Mouse (Mus musculus) erythroblast, adult 5-6 weeks (primary cell): ENCODE measurements around the gene Dok1. TPM values are rescaled to one million over a fixed set of nuclear protein-coding genes. Genes with fewer than 3 reads are reported as not detected.

Experiments
- ATAC-seq: replicated peaks from 2 replicates; pipeline ENCODE4 v1.8.0; 2016; ENCODE audit warnings: moderate number of reproducible peaks, mild to moderate bottlenecking, moderate TSS enrichment, inconsistent platforms; ENCODE audit not compliant: poor library complexity, low FRiP score, severe bottlenecking
- total RNA-seq, 2 experiments: library from RNA; stranded (forward) in 1 of 2; stranded (reverse) in 1 of 2; fragments of 150-400 nt in 1 of 2; fragments of 200-764, 138-1000 nt in 1 of 2; gene quantifications; 2 replicates each; pipeline versions ENCODE4 v1.2.3 to v1.2.4; 2015 to 2017; ENCODE audit warnings: low replicate concordance in 2 of 2

The Dok1 gene
- total RNA-seq, 2 experiments from 2014 or later, result 11.3 to 23.9 TPM

- ATAC-seq, result peak; percentile 46
These were observed 20.1 kb upstream of the Dok1 start for GRCm38 (mm10) chr6:83053136-83053960.

- ATAC-seq, result no peak
These were observed 16.1 kb upstream of the Dok1 start for GRCm38 (mm10) chr6:83049367-83049766.

GRCm38 (mm10) chr6:83044742-83045141 lies 11.5 kb upstream of the Dok1 start:
- ATAC-seq, result no peak

GRCm38 (mm10) chr6:83043993-83044392 lies 10.7 kb upstream of the Dok1 start:
- no peak for ATAC-seq

- ATAC-seq, result no peak
These were observed 10.3 kb upstream of the Dok1 start for GRCm38 (mm10) chr6:83043561-83043960.

GRCm38 (mm10) chr6:83040601-83041000 lies 7.3 kb upstream of the Dok1 start:
- no peak for ATAC-seq

- ATAC-seq, result peak; percentile 94
These were observed 5.3 kb upstream of the Dok1 start for GRCm38 (mm10) chr6:83038496-83039012.

GRCm38 (mm10) chr6:83037188-83037587 lies 3.9 kb upstream of the Dok1 start:
- ATAC-seq, result no peak

- no peak for ATAC-seq
These were observed 1.3 kb upstream of the Dok1 start for GRCm38 (mm10) chr6:83034463-83035055.

- ATAC-seq, result peak; percentile 78
These were observed 491 bp downstream of the Dok1 start for GRCm38 (mm10) chr6:83032769-83033191.

GRCm38 (mm10) chr6:83031921-83032590 lies 1.2 kb downstream of the Dok1 start:
- ATAC-seq, result no peak

GRCm38 (mm10) chr6:83031111-83031510 lies 2.2 kb downstream of the Dok1 start:
- no peak for ATAC-seq

GRCm38 (mm10) chr6:83029777-83030176 lies 3.5 kb downstream of the Dok1 start:
- ATAC-seq, result no peak

GRCm38 (mm10) chr6:83027706-83028105 lies 5.6 kb downstream of the Dok1 start:
- no peak for ATAC-seq

- no peak for ATAC-seq
These were observed 6.0 kb downstream of the Dok1 start for GRCm38 (mm10) chr6:83027293-83027692.

GRCm38 (mm10) chr6:83025221-83025620 lies 8.1 kb downstream of the Dok1 start:
- no peak for ATAC-seq

- no peak for ATAC-seq
These were observed 8.8 kb downstream of the Dok1 start for GRCm38 (mm10) chr6:83024421-83024820.

- no peak for ATAC-seq
These were observed 9.5 kb downstream of the Dok1 start for GRCm38 (mm10) chr6:83023786-83024185.

- ATAC-seq, result peak; percentile 60
These were observed 10.3 kb downstream of the Dok1 start for GRCm38 (mm10) chr6:83023008-83023407.

GRCm38 (mm10) chr6:83020836-83021593 lies 12.3 kb downstream of the Dok1 start:
- no peak for ATAC-seq
